Mouse (Mus musculus) G1E-ER4 (cell line): ENCODE measurements around the gene Tmem270. TPM values are rescaled to one million over a fixed set of nuclear protein-coding genes. Genes with fewer than 3 reads are reported as not detected.

ENCODE experiments used
- GATA1 ChIP-seq: IDR thresholded peaks from one replicate; pipeline ENCODE4 v1.8.0; 2012; ENCODE audit warnings: low read length, inconsistent platforms
- polyA plus RNA-seq: library from polyadenylated mRNA; stranded (reverse); fragments of >175 nt; gene quantifications from 2 replicates; pipeline ENCODE4 v1.2.3, GENCODE M21; 2012

Tmem270 gene
- polyA plus RNA-seq, 1 experiment = not detected

GRCm38 (mm10) chr5:134934666-134935065 is 28.1 kb upstream of the Tmem270 start:
- TF ChIP-seq GATA1 = no peak

- TF ChIP-seq GATA1 = no peak
Measured at GRCm38 (mm10) chr5:134933281-134933680, 26.7 kb upstream of the Tmem270 start.

- no peak for TF ChIP-seq GATA1
Measured at GRCm38 (mm10) chr5:134932903-134933276, 26.4 kb upstream of the Tmem270 start.

- TF ChIP-seq GATA1 = no peak
Measured at GRCm38 (mm10) chr5:134932179-134932902, 25.8 kb upstream of the Tmem270 start, which contains the start of gene Mettl27. Gene Mettl27, plus strand, starts transcription at chr5:134932368.

- TF ChIP-seq GATA1 = no peak
Measured at GRCm38 (mm10) chr5:134929988-134930387, 23.5 kb upstream of the Tmem270 start.

GRCm38 (mm10) chr5:134926726-134927125 is 20.2 kb upstream of the Tmem270 start:
- TF ChIP-seq GATA1 = no peak

- no peak for TF ChIP-seq GATA1
Measured at GRCm38 (mm10) chr5:134923141-134923540, 16.6 kb upstream of the Tmem270 start.

GRCm38 (mm10) chr5:134921106-134921505 is 14.6 kb upstream of the Tmem270 start:
- TF ChIP-seq GATA1 = no peak

GRCm38 (mm10) chr5:134920106-134920687 is 13.7 kb upstream of the Tmem270 start:
- TF ChIP-seq GATA1 = no peak

GRCm38 (mm10) chr5:134919097-134919496 is 12.6 kb upstream of the Tmem270 start:
- TF ChIP-seq GATA1 = peak; percentile 79

GRCm38 (mm10) chr5:134918071-134918832 is 11.7 kb upstream of the Tmem270 start:
- TF ChIP-seq GATA1 = no peak

- no peak for TF ChIP-seq GATA1
Measured at GRCm38 (mm10) chr5:134915311-134915710, 8.8 kb upstream of the Tmem270 start, which contains the start of gene Cldn13. Gene Cldn13, minus strand, starts transcription at chr5:134915526.

- no peak for TF ChIP-seq GATA1
Measured at GRCm38 (mm10) chr5:134914510-134914909, 8.0 kb upstream of the Tmem270 start.

GRCm38 (mm10) chr5:134913753-134914152 is 7.2 kb upstream of the Tmem270 start:
- peak; percentile 87 for TF ChIP-seq GATA1

- TF ChIP-seq GATA1 = no peak
Measured at GRCm38 (mm10) chr5:134913352-134913751, 6.8 kb upstream of the Tmem270 start.

- TF ChIP-seq GATA1 = no peak
Measured at GRCm38 (mm10) chr5:134911901-134912300, 5.4 kb upstream of the Tmem270 start.

GRCm38 (mm10) chr5:134907135-134907534 is 602 bp upstream of the Tmem270 start:
- TF ChIP-seq GATA1 = no peak
